Mouse (Mus musculus): Measurements from ENCODE around the gene Agpat4.

GRCm38 (mm10) chr17:12099415-12099814 lies 19.1 kb upstream of the Agpat4 start:
- TF ChIP-seq CTCF (conservative IDR thresholded peaks at IDR 0.05; ENCODE audit: low read length), result no peak
- TF ChIP-seq POU5F1 (IDR thresholded peaks at IDR 0.05; ENCODE audit: borderline replicate concordance, low read length), result no peak
